Mouse (Mus musculus): ENCODE measurements at regions not wholly inside any gene's neighbourhood (a gene's known extent, or its start where the extent isn't known, plus 50 kb on each side); places are given as distances from the start of the nearest gene placed in this dataset.

- TF ChIP-seq CTCF (IDR thresholded peaks at IDR 0.05; ENCODE audit: low read depth) (no peak), EP300 (IDR thresholded peaks at IDR 0.05; ENCODE audit: low read depth) (no peak)
Measured at GRCm38 (mm10) chr4:22095257-22096031, 164.3 kb downstream of the Faxc start.

Data from liver, postnatal 0 days (tissue).